Mouse (Mus musculus) MEL (cell line): ENCODE results near the gene Matn3. TPM values are rescaled to one million over a fixed set of nuclear protein-coding genes. Genes with fewer than 3 reads are reported as not detected.

Experiments used
- DNase-seq: peaks from one replicate; pipeline ENCODE4 v3.0.0; 2011; ENCODE audit warnings: low read depth, low spot score
- H3K27ac ChIP-seq: 2 replicates; pipeline ENCODE4 v1.5.1; 2012; ENCODE audit warnings: low read depth, mild to moderate bottlenecking, control low read depth, low read length, moderate library complexity; ENCODE audit not compliant: control insufficient read depth
- H3K27me3 ChIP-seq, 2 experiments: fragments of 150-350 bp in 1 of 2; sonication (generic) in 1 of 2; 2 replicates each; pipeline ENCODE4 v1.6.1; 2012; ENCODE audit warnings: low read length in 2 of 2, mild to moderate bottlenecking in 2 of 2, improper control_type of control experiment in 1 of 2, moderate library complexity in 1 of 2; ENCODE audit not compliant: insufficient read depth in 2 of 2, control insufficient read depth in 1 of 2
- H3K36me3 ChIP-seq, 2 experiments: 2 replicates each; pipeline ENCODE4 v1.6.1; 2012 to 2014; ENCODE audit warnings: low read length in 2 of 2, improper control_type of control experiment in 1 of 2, inconsistent platforms in 1 of 2, mild to moderate bottlenecking in 1 of 2; ENCODE audit not compliant: insufficient read depth in 2 of 2, control insufficient read depth in 1 of 2
- H3K4me1 ChIP-seq, 2 experiments: fragments of 150-350 bp in 1 of 2; sonication (generic) in 1 of 2; 2 replicates each; pipeline ENCODE4 v1.6.1; 2012; ENCODE audit warnings: low read length in 2 of 2, improper control_type of control experiment in 1 of 2, mild to moderate bottlenecking in 1 of 2; ENCODE audit not compliant: insufficient read depth in 2 of 2, control insufficient read depth in 1 of 2
- H3K4me3 ChIP-seq, 2 experiments: fragments of 150-350 bp in 1 of 2; sonication (generic) in 1 of 2; 2 replicates each; pipeline ENCODE4 v1.5.1; 2012; ENCODE audit warnings: low read depth in 2 of 2, low read length in 2 of 2, mild to moderate bottlenecking in 2 of 2, moderate library complexity in 2 of 2, control low read depth in 1 of 2, improper control_type of control experiment in 1 of 2; ENCODE audit not compliant: control insufficient read depth in 1 of 2, insufficient read depth in 1 of 2
- H3K79me2 ChIP-seq: 2 replicates; pipeline ENCODE4 v1.6.1; 2012; ENCODE audit warnings: mild to moderate bottlenecking, low read length, moderate library complexity; ENCODE audit not compliant: control insufficient read depth, poor library complexity, insufficient read depth
- H3K9ac ChIP-seq: 2 replicates; pipeline ENCODE4 v1.6.1; 2012; ENCODE audit warnings: low read depth, mild to moderate bottlenecking, control low read depth, low read length, moderate library complexity; ENCODE audit not compliant: control insufficient read depth, poor library complexity, severe bottlenecking
- H3K9me3 ChIP-seq: fragments of 150-350 bp; sonication (generic); replicated peaks from 2 replicates; pipeline ENCODE4 v1.6.1; 2012; ENCODE audit warnings: mild to moderate bottlenecking, low read length, improper control_type of control experiment, moderate library complexity; ENCODE audit not compliant: insufficient read depth
- CHD1 ChIP-seq: IDR thresholded peaks from 2 replicates; pipeline ENCODE4 v1.6.1; 2012; ENCODE audit warnings: low read depth, mild to moderate bottlenecking, inconsistent platforms, low read length, improper control_type of control experiment
- EP300 ChIP-seq, 2 experiments: IDR thresholded peaks; 2 replicates each; pipeline ENCODE4 v1.6.1; 2011; ENCODE audit warnings: improper control_type of control experiment in 2 of 2, low read length in 2 of 2, low read depth in 1 of 2, mild to moderate bottlenecking in 1 of 2
- MAX ChIP-seq: IDR thresholded peaks from 2 replicates; pipeline ENCODE4 v1.6.1; 2011; ENCODE audit warnings: low read length, improper control_type of control experiment
- NELFE ChIP-seq: IDR thresholded peaks from 2 replicates; pipeline ENCODE4 v1.6.1; 2011; ENCODE audit warnings: low read depth, low read length, improper control_type of control experiment
- NRF1 ChIP-seq: IDR thresholded peaks from 2 replicates; pipeline ENCODE4 v1.6.1; 2014; ENCODE audit warnings: low read depth, mild to moderate bottlenecking, inconsistent platforms, low read length, improper control_type of control experiment, moderate library complexity; ENCODE audit not compliant: poor library complexity, insufficient read depth, severe bottlenecking
- RAD21 ChIP-seq: IDR thresholded peaks from 2 replicates; pipeline ENCODE4 v1.6.1; 2011; ENCODE audit warnings: mild to moderate bottlenecking, low read depth, low read length, improper control_type of control experiment
- SIN3A ChIP-seq: IDR thresholded peaks from 2 replicates; pipeline ENCODE4 v1.6.1; 2012; ENCODE audit warnings: low read length, improper control_type of control experiment, inconsistent platforms
- TAL1 ChIP-seq: IDR thresholded peaks from 2 replicates; pipeline ENCODE4 v1.6.1; 2012; ENCODE audit warnings: mild to moderate bottlenecking, inconsistent platforms, low read length, moderate library complexity, mixed read lengths
- TBP ChIP-seq: IDR thresholded peaks from 2 replicates; pipeline ENCODE4 v1.8.0; 2011; ENCODE audit warnings: low read depth, low read length, improper control_type of control experiment
- TCF12 ChIP-seq: IDR thresholded peaks from 2 replicates; pipeline ENCODE4 v1.6.1; 2014; ENCODE audit warnings: low read depth, mild to moderate bottlenecking, inconsistent platforms, low read length, improper control_type of control experiment, moderate library complexity
- USF1 ChIP-seq: IDR thresholded peaks from 2 replicates; pipeline ENCODE4 v1.6.1; 2014; ENCODE audit warnings: low read depth, mild to moderate bottlenecking, inconsistent platforms, low read length, improper control_type of control experiment, moderate library complexity
- polyA plus RNA-seq, 2 experiments: library from polyadenylated mRNA; stranded (reverse) in 1 of 2; unstranded in 1 of 2; fragments of >175 nt in 1 of 2; fragments of >200 nt in 1 of 2; gene quantifications; 2 replicates each; pipeline versions ENCODE4 v1.2.1 to v1.2.4; 2012; ENCODE audit warnings: low replicate concordance in 2 of 2, low read depth in 1 of 2; ENCODE audit not compliant: insufficient read length in 2 of 2, insufficient read depth in 1 of 2, missing spikeins in 1 of 2
- total RNA-seq: library from RNA; depleted of rRNA; stranded (reverse); fragments of 300-350 nt; gene quantifications from 2 replicates; pipeline ENCODE4 v1.2.3, GENCODE M21; 2012; rRNA removed

The Matn3 gene
- total RNA-seq = not detected in 2 replicates
- not detected for polyA plus RNA-seq

DNA sequence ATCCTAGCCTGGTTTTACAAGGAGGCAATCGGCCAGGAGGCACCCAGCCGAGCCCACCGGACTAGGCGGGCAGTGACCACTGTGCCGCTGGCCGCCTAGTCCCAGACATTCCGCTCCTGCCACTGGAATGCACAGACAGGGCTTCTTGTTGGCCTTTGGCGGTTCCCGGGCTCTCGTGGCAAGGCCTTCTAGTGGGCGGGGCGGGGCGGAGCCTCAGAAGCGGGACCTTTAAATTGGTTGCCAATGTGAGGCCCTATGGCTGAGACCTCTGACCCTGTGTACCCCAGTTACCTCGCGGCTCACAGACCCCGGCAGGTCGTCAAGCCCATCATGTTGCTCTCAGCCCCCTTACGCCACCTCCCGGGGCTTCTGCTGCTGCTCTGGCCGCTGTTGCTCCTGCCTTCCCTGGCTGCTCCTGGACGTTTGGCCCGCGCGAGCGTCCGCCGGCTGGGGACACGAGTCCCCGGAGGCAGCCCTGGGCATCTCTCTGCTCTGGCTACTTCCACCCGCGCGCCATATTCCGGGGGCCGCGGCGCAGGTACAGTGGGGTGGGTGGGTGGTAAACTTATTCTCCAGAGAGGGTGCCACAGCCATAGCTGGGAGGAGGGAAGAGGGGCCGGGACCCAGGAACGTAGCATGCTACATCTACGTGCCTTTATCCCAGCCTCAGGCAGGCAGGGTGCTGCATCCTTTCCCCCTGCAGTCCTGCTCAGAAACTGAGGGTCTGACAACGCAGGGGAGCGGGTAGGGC lies at the start of gene Matn3:
Gene Matn3, plus strand, starts transcription at position 216 of the 751 bp plus-strand sequence.
- Histone ChIP-seq H3K9me3 (no peaks in the 10 kb centered on the region), H3K4me1 (no peaks in the 10 kb centered on the region), H3K27ac (no peak within 1 kb of the TSS), H3K4me3 (no peak within 1 kb of the TSS)
- no peak for DNase-seq
- no peak for TF ChIP-seq TAL1
- no peak for TF ChIP-seq TBP
- TF ChIP-seq SIN3A = no peak
- TF ChIP-seq USF1 = no peak
- TF ChIP-seq TCF12 = no peak
- TF ChIP-seq CHD1 = no peak
- TF ChIP-seq MAX = no peak
- no peak for TF ChIP-seq EP300 (IDR thresholded peaks at IDR 0.05; ENCODE audit: low read depth in 1 of 2, low read length in 2 of 2)
- no peak for TF ChIP-seq NRF1
- no peak for TF ChIP-seq RAD21
- TF ChIP-seq, all 39 proteins: peak for 0
- H3K79me2 ChIP-seq = no peaks in the 10 kb centered on the region
- no peaks in the 10 kb centered on the region; a peak in 1 of 4 replicates for H3K27me3 ChIP-seq
- no peaks in the 10 kb centered on the region for H3K36me3 ChIP-seq
- no peak within 1 kb of the TSS for H3K9ac ChIP-seq

DNA sequence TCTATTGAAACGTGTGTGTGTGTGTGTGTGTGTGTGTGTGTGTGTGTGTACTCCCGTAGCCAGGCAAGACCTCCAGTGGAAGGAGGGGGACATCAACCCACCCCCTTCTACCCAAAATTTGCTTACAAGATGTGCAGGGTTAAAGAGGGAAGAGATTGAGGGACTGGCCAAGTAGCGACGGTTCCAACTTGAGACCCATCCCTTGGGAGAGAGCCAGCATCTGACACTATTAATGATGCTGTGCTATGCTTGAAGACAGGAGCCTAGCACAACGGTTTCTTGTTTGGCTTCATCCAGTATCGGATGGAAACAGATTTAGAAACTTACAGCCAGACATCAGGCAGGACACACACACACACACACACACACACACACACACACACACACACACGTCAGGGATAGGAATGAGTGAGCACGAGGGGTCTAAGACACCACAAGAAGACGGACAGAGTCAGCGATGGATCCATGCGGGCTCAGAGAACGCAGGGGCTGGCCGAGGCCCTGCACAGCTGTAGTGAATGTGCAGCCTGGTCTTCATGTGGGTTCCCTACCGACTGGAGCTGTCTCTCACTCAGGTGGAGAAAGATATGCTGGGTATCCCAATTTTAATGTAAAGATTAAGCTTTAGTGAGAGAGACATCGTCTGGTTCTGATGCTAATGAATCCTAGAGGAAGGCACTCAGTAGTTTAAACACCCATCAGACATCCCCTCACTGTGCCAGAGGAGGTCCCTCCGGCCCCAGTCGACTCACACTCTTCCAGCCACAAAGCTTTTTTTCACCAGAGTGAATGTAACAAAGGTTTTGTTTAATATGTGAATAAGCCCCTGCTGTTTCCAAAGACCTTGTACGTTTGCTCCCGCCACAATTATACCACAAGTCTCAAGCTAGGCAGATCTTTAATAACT lies 48.6 kb upstream of the Matn3 start:
- no peak for TF ChIP-seq NELFE
- TF ChIP-seq, all 39 proteins: peak for 0
- no peak for DNase-seq
- Histone ChIP-seq H3K9me3 (no peaks in the 10 kb centered on the region), H3K4me3 (no peak overlapping the region), H3K36me3 (peaks cover 0 to 10% of the 10 kb centered on the region in 2 experiments; a peak in 2 of 4 replicates), H3K27me3 (no peaks in the 10 kb centered on the region), H3K9ac (no peak overlapping the region), H3K27ac (no peak overlapping the region), H3K79me2 (no peaks in the 10 kb centered on the region), H3K4me1 (peaks cover 0 to 10% of the 10 kb centered on the region in 2 experiments; a peak in 3 of 4 replicates)
